Mouse (Mus musculus): ENCODE data around the gene Slc12a7. TPM values are rescaled to one million over a fixed set of nuclear protein-coding genes. Genes with fewer than 3 reads are reported as not detected.
A peak's percentile ranks its signal among the peaks of the same experiment; 100 is the strongest.

Gene Slc12a7
- polyA plus RNA-seq, 1 experiment, result 24.8 TPM

DNA sequence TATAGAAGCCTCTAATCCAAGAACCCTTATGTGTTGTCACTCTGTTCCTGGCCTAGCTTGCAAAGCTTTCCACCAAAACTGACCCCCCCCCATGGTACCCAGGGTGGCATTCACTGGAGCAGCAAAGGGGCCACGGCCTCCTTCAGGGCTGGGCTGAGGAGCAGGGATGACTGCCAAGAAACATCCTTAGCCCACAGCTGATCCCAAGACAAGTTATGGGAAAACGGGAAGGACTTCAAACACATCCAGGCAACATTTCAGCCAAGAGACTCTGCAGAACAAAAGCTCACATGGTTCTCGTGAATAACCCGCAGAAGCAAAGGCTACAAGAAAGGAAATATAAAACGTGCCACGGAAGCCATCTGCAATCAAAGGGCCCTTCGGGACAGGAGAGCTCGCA lies 94.3 kb downstream of the Slc12a7 start:
- peak; percentile 55 for DNase-seq (ENCODE audit: low read depth)
- TF ChIP-seq CTCF (IDR thresholded peaks at IDR 0.05; ENCODE audit: borderline replicate concordance, extremely low read depth, insufficient read depth, insufficient read length) (no peak), POLR2A (IDR thresholded peaks at IDR 0.05; ENCODE audit: borderline replicate concordance, extremely low read depth, insufficient read depth, insufficient read length, poor library complexity, severe bottlenecking) (no peak)

DNA sequence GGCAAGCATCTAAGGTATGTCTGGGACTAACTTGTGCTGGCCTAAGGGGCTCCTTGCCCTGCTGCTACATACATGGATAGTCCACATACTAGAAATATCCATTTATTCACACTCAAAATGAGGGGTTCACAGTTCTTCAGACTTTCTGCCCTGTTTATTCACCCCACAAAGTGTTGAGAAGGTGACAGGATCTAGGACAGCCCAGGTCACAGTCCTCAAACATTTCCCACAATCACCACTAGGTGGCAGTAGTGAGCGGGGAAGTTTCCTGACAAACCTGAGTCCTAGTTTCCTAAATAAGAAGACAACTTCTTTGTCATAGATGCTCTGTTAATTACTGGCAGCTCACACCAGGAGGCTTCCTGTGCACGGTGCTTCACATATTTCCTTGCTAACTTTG lies 98.6 kb downstream of the Slc12a7 start:
- TF ChIP-seq CTCF (IDR thresholded peaks at IDR 0.05; ENCODE audit: borderline replicate concordance, extremely low read depth, insufficient read depth, insufficient read length) (peak; percentile 91), POLR2A (IDR thresholded peaks at IDR 0.05; ENCODE audit: borderline replicate concordance, extremely low read depth, insufficient read depth, insufficient read length, poor library complexity, severe bottlenecking) (no peak)
- DNase-seq (ENCODE audit: low read depth), result peak; percentile 59

DNA sequence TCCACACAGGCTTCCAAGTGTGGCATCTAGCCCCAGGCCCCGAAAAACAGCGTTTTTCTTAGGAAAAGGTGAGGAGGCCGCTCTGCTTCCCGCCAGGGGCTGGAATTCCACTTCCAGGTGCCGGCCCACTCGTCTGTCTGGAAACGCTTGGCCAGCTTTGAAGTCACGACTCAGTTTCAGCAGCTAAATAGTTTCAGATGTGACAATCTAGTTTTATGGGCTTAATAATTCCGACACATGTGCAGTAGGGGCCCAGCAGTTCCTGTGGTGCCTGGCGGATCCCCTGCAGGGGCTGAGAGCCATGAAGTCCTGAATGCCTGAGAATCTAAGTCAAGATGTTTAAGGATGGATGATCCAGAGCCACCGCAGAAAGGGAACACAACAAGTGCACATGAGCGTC lies 100.9 kb downstream of the Slc12a7 start:
- TF ChIP-seq POLR2A (IDR thresholded peaks at IDR 0.05; ENCODE audit: borderline replicate concordance, extremely low read depth, insufficient read depth, insufficient read length, poor library complexity, severe bottlenecking), result no peak
- no peak for TF ChIP-seq CTCF (IDR thresholded peaks at IDR 0.05; ENCODE audit: borderline replicate concordance, extremely low read depth, insufficient read depth, insufficient read length)
- DNase-seq (ENCODE audit: low read depth), result no peak

DNA sequence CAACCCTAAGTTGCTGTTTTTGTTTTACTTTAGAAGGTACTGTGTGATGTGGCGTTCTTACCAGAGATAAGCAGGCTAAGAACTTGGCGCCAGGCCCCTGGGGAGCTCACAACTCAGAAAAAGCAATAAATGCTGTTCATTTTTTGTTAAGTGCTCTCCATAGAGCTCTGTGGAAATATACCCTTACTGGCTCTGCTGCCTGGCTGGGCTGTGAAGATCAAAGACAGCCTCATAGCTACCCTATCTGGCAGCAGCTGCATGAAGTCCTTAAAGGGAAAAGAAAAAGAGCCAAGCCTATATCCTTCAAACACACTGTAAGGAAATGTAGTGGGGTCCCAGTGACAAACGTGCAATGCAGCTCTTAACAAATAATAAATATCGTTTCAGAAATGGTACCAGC lies 102.9 kb downstream of the Slc12a7 start:
- DNase-seq (ENCODE audit: low read depth), result peak; percentile 51
- TF ChIP-seq CTCF (IDR thresholded peaks at IDR 0.05; ENCODE audit: borderline replicate concordance, extremely low read depth, insufficient read depth, insufficient read length) (no peak), POLR2A (IDR thresholded peaks at IDR 0.05; ENCODE audit: borderline replicate concordance, extremely low read depth, insufficient read depth, insufficient read length, poor library complexity, severe bottlenecking) (no peak)

DNA sequence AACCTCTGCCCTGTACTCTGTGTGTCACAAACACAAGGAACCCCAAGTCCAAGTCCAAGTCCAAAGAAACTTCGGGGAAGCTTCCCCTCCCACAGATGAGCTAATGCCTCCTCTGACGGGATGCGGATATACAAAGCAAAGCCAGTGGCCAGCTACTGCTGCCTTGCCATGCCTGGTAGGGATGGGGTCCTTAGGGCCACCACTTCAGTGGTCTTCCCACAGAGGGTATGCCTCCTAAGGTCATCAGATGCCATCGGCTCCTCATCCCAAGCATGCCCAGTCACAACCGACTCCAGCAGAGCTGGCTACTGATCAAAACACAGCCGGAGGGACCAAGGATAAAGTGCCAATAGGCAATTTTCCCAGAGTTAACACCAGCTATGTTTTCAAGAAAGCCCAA lies 103.6 kb downstream of the Slc12a7 start:
- DNase-seq (ENCODE audit: low read depth), result no peak
- TF ChIP-seq POLR2A (IDR thresholded peaks at IDR 0.05; ENCODE audit: borderline replicate concordance, extremely low read depth, insufficient read depth, insufficient read length, poor library complexity, severe bottlenecking), result no peak
- TF ChIP-seq CTCF (IDR thresholded peaks at IDR 0.05; ENCODE audit: borderline replicate concordance, extremely low read depth, insufficient read depth, insufficient read length), result no peak

DNA sequence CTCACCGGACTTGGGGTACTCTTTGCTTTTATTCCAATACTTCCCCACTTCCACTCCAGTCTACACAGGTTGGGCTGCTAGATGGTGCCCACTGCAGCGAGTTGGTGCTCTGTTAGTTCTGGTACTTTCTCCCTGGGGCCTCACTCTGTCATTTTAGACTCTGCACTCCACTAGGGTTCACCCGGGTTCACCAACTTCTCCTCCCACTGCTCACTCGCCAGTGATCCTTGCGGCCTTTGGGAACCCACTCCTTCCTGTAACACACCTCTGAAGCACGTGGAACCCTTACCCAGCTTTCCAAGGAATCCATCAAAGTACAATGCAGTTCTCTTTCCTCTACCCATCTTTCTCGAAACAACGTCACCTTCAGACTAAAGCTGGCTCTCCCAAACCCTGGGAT lies 104.8 kb downstream of the Slc12a7 start:
- no peak for DNase-seq (ENCODE audit: low read depth)
- TF ChIP-seq CTCF (IDR thresholded peaks at IDR 0.05; ENCODE audit: borderline replicate concordance, extremely low read depth, insufficient read depth, insufficient read length), result no peak
- TF ChIP-seq POLR2A (IDR thresholded peaks at IDR 0.05; ENCODE audit: borderline replicate concordance, extremely low read depth, insufficient read depth, insufficient read length, poor library complexity, severe bottlenecking), result no peak

DNA sequence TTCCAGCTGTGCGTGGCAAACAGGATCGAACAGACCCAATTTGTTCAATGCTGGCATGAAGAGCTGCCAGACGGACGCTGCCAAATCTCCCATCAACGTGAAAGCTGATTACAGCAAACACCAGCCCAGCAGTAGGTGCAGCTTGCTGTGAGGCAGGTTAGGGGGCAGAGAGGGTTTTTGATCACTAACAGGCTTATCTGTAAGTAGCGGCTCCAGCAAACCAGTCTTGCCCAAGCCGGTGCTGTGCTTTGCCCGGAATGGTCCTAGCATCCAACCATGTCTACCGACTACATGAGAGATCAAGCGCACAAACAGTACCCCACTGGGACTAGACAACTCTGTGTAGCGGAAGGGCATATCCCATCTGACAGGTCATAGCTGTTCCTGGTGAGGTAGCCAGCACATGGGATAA lies 106.2 kb downstream of the Slc12a7 start:
- no peak for TF ChIP-seq POLR2A (IDR thresholded peaks at IDR 0.05; ENCODE audit: borderline replicate concordance, extremely low read depth, insufficient read depth, insufficient read length, poor library complexity, severe bottlenecking)
- TF ChIP-seq CTCF (IDR thresholded peaks at IDR 0.05; ENCODE audit: borderline replicate concordance, extremely low read depth, insufficient read depth, insufficient read length), result no peak
- peak; percentile 79 for DNase-seq (ENCODE audit: low read depth)

DNA sequence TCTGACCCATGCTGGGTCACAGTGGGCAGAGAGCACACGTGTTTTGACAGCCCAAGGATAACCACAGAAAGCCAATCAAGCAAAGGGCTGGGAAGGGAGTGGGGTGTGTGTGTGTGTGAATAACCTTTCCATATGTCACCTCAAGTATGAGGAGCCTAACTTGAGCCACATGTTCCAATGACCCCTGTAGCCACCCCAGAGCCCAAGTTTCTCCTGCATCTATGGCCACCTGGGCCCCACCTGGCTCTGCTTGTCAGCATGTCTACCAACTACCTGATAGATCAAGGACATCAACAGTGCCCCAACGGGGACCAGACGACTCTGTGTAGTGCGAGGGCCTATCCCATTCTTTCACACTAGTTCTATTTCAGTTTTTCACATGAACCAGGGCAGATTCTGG lies 106.8 kb downstream of the Slc12a7 start:
- DNase-seq (ENCODE audit: low read depth), result no peak
- TF ChIP-seq POLR2A (IDR thresholded peaks at IDR 0.05; ENCODE audit: borderline replicate concordance, extremely low read depth, insufficient read depth, insufficient read length, poor library complexity, severe bottlenecking) (no peak), CTCF (IDR thresholded peaks at IDR 0.05; ENCODE audit: borderline replicate concordance, extremely low read depth, insufficient read depth, insufficient read length) (no peak)

DNA sequence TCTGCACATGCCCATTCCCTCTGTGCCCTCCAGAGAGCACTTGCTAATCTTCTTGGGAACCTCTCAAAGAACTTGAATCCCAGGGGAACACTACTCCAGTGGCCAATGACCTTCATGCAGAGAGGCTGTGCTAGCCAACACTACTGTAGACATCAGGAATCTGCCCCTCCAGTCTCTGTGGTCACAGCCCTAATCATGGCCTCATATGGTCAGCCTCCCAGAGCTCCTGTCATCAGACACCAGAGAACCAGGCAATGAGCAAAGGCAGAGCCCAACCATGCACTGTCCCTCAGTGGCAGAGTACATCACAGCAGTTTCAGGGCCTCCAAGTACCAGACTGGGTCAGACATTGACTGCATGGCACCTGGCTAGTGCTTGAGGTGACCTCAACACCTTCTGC lies 109.8 kb downstream of the Slc12a7 start:
- no peak for DNase-seq (ENCODE audit: low read depth)
- TF ChIP-seq CTCF (IDR thresholded peaks at IDR 0.05; ENCODE audit: borderline replicate concordance, extremely low read depth, insufficient read depth, insufficient read length), result no peak
- no peak for TF ChIP-seq POLR2A (IDR thresholded peaks at IDR 0.05; ENCODE audit: borderline replicate concordance, extremely low read depth, insufficient read depth, insufficient read length, poor library complexity, severe bottlenecking)

DNA sequence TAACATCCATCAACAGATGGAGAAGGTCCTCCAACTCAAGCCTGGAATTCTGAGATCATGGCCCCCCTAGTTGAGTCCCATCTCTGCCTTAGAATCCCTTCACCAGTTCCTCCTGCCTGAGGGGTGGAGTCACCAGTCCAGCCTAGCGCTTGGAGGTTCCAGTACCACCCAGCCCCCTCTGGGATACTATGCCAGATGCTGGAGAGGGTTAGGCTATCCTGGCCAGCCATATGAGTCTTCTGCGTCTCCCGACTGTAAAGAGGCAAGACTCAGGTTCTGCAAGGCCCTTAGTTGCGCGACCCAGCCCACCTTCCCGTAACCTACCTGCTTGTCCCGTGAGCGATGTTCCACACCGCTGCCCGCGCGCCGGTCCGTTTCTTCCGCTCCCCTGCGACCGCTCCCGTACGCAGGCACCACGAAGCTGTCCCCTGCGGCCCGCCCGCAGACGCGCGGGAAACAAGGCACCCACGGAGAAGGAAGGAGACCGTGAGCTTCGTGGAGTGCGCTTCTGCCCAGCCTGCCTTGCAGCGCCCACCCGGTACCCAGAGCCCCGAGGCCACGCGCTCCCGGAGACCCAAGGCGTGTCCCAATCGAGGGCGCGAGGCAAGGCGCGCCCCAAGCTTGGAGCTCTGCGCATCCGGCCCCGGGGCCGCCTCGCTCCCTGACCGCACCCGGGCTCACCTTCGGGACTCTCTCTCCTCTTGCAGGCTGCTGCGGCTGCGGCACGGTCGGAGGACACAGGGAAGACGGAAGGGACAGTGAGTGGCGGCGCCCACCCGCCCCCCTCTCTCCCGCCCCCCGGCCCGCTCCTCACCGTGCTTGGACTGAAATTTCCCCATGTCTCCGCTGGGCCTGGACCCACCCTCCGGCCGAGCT lies 113.9 kb downstream of the Slc12a7 start:
- TF ChIP-seq POLR2A (IDR thresholded peaks at IDR 0.05; ENCODE audit: borderline replicate concordance, extremely low read depth, insufficient read depth, insufficient read length, poor library complexity, severe bottlenecking) (no peak), CTCF (IDR thresholded peaks at IDR 0.05; ENCODE audit: borderline replicate concordance, extremely low read depth, insufficient read depth, insufficient read length) (no peak)
- DNase-seq (ENCODE audit: low read depth), result peak; percentile 22

DNA sequence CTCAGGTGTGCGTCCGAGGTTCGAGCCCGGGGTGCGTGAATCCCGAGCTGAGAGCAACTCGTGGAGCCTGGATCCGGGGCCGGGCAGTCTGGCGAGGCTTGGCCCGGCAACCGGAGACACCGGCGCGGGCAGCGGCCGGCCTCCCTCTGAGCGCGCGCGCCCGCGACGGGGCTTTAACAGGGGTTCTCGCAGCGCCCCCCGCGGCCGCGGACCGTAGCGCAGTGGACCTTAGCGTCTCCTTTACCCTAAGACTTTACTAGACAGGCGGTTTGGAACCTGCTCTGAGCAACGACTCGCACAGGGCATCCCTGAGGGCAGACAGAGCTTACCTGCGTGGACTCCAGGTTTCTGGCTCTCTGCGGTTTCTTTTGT lies 114.6 kb downstream of the Slc12a7 start, which contains the start of gene Nkd2:
Gene Nkd2 (minus strand): TSS at position 167 of the 372 bp plus-strand sequence.
- TF ChIP-seq POLR2A (IDR thresholded peaks at IDR 0.05; ENCODE audit: borderline replicate concordance, extremely low read depth, insufficient read depth, insufficient read length, poor library complexity, severe bottlenecking) (peak; percentile 71), CTCF (IDR thresholded peaks at IDR 0.05; ENCODE audit: borderline replicate concordance, extremely low read depth, insufficient read depth, insufficient read length) (peak; percentile 80)
- peak; percentile 84 for DNase-seq (ENCODE audit: low read depth)

Other genes starting within 250 kb of the Slc12a7 start
- 2.4 and 2.7 TPM in 2 replicates for gene Slc6a3, start 196.3 kb upstream of the Slc12a7 start, polyA plus RNA-seq (2012; rRNA removed)
- 138 and 161 TPM in 2 replicates for gene Clptm1l, start 129.1 kb upstream of the Slc12a7 start, polyA plus RNA-seq (2012; rRNA removed)
- 17.2 and 21.5 TPM in 2 replicates for gene Tert, start 106.2 kb upstream of the Slc12a7 start, polyA plus RNA-seq (2012; rRNA removed)
- gene Slc6a18, start 55.1 kb upstream of the Slc12a7 start, polyA plus RNA-seq (2012; rRNA removed), result not detected in 2 replicates
- gene Slc6a19, start 28.2 kb upstream of the Slc12a7 start, polyA plus RNA-seq (2012; rRNA removed), result 0.19 and 0.45 TPM in 2 replicates
- 14.6 and 19.3 TPM in 2 replicates for gene Nkd2, start 114.5 kb downstream of the Slc12a7 start, polyA plus RNA-seq (2012; rRNA removed)
- gene Trip13, start 204.7 kb downstream of the Slc12a7 start, polyA plus RNA-seq (2012; rRNA removed), result 9.9 and 11.1 TPM in 2 replicates
- gene Brd9, start 204.7 kb downstream of the Slc12a7 start, polyA plus RNA-seq (2012; rRNA removed), result 138 and 145 TPM in 2 replicates
- 0.12 TPM in 1 of 2 replicates, not detected in the other for gene Zdhhc11, start 230.8 kb downstream of the Slc12a7 start, polyA plus RNA-seq (2012; rRNA removed)